Mouse (Mus musculus) MN1 (cell line): ENCODE data around the gene Olfr685.

Experiments
- DNase-seq: peaks from one replicate; pipeline ENCODE4 v3.0.0-alpha.2; 2016; ENCODE audit warnings: low spot score

Gene Olfr685

DNA sequence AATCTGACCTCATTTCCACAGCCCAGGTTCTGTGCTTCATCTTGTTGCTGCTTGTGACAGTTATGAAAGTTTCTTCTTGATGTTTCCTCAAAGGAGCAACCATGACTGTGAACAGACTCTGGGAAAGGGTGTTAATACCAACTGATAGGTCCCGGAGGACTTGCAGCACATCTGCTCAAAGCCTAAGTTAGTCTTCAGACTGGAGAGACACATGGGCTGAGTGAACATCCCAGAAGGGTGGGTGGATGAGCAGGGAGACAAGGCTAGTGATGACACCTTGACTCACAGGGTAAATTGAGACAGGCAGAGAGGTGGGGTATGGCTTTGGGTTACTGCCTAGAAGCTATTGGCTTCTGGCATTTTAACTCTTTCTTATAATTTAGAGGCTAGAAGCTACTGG, at the start of gene Olfr685:
TSS of gene Olfr685 (minus strand) at position 101 of the 400 bp plus-strand sequence.
- DNase-seq = no peak

DNA sequence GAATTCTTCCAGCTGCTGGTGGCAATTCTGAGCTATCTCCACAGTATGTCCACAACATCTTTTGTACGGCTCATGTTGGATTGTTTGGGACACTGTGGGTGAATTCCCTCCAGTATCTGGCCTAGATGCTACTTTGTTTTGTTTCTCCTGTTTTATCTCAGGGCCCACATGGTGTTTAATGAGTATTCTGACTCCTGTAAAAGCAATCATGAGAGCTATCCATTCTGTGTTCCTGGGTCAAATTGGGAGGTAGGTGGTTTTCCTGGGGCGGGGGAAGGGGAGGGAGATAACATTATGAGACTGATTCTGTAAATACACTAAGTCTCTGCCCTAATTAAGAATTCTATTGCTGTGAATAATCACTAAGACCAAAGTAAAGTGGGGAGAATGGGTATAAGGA, 43.6 kb upstream of the Olfr685 start:
- DNase-seq = no peak

DNA sequence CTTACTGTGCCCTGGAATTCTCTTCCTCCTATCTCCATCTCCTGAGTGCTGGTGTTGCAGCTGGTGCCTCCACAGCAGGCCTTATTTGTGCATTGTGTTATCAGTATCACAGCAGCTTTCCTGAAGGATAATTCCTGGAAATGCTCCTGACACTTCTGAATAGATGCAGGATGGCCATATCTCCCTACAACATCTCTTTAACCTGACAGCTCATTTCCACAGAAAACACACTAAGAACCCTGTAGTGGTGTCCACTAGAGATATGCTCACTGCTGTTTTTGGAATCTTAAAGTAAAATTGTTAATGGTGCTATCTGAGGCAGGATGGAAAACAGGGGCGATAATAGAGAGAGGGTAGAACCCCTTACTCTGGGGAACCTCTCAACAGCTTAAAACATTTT, 42.3 kb upstream of the Olfr685 start:
- no peak for DNase-seq

DNA sequence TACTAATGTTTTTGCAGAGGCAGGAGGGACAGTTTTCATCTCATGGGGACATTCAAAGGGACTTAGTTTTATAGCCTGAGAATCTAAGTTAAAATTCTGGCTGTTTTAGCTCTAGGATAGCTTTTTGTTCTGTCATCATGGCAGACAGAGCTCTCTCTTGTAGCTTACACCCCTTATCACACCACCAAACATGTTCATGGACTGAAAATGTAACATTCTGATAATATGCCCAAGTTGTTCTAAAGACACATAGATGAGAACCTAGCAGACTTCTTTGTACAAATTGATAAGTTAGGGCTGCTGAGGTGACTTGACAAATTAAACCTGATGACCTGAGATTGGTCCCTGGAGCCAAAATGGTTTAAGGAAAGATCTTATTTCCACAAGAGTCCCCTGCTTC, 40.9 kb upstream of the Olfr685 start:
- DNase-seq = no peak

DNA sequence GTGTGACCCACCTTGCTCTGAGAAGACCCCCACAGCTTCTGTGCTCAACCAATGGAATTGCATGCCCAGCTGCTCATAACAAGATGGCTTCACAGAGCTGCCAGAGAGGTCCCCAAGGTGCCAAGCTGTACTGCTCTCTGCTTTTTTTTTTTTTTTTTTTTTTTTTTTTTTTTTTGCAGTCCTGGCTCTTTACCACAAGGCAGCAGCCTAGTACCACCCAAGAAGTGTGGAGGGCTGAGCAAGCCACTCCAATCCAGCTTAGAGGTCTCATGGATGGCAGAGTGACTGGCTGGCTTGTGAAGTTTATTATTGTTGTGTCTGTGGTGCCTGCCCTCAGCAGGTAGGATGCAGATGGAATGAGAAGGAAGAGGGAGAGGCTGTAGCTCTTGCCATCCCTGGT, 40.3 kb upstream of the Olfr685 start:
- no peak for DNase-seq

DNA sequence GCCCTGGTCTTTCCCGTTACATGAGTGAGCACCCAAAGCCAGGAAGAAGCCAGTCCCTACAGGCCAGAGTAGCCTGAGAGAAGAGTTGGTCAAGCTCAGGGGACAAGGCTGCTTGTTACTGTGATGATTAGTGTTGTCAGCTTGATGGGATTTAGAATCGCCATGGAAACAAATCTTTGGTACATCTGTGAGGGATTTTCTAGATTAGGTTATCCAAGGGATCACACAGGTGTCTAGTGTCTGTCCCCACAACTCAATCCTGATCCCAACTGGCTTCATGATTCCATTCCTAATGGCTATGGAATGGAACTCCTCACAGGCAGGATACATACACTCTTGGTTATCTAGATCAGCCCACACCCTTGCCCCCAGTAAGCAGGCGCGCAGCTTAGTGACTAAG, 32.5 kb upstream of the Olfr685 start:
- DNase-seq = no peak

DNA sequence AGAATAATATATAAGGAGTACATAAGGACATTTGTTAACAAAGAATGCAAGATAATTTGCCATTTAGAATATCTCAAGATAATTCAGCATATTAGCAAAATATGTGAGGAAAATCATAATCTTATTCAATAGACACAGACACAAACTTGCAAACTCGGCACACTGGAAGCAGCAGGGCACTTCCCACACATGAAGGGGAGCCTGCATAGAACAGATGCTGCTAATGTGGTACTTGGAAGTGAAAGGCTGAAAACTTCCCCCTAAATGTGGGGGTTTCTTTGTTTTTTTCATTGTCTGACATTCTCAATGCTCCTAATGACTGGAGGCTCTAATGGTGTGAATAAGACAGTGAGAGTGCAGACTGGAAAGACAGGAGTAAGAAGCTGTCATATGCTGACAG, 28.9 kb upstream of the Olfr685 start:
- no peak for DNase-seq

DNA sequence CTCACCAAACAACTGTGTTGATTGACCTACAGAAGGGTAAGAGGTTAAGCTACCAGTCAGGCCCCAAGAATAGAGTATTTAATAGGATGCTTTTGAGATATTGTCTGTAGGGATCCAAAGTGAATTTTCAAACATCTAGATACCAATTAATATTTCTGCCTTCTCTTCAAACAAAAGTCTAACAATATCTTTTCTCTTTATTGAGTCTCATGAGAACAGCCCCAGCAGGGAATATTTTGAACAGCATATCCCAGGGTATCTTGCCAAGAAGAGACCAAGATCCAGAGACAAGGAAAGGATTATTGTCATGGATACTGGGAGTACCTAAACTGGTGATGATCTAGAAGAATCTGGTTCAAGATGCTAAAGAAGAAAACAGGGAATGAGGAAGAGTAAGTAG, 21.6 kb upstream of the Olfr685 start, which contains the start of gene Olfr686:
TSS of gene Olfr686 (minus strand) at position 101 of the 400 bp plus-strand sequence.
- DNase-seq = no peak

DNA sequence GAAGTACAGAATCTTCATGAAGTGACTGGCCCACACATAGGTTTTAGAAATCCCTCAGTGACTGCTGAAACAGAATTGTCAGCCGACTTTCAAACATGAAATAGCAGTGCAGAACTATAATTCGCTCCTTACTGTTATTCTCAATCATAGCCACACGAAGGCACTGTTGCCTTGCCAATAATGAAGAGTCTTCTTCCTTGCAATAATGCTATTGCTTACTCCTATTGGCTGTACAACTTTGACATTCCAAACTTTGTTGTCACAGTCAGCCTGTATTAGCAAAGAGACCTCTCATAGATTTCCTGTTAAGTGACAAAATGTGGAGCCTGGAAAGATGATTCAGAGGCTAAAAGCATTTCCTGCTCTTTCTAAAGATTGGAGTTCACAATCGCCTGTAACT, 15.0 kb downstream of the Olfr685 start:
- DNase-seq = no peak

DNA sequence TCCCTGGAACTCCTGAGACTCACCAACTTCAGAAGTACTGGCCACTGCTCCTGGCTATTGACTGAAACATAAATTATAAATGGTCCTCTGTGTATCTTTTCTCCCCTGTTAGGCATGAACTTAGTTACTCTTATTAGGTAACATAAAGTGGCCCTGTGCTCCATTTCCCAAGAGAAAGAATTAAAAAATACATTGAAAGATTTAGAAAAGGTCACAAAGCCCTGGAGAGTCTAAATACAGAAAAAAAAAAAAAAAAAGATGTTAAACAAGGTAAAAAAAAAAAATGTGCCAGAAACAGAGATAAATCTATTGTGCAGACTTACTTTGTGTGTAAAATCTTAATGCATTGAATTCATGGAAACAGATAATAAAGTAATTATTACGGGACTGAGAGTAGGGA, 22.3 kb downstream of the Olfr685 start, which contains the start of gene Olfr684:
TSS of gene Olfr684 (minus strand) at position 101 of the 400 bp plus-strand sequence.
- DNase-seq = no peak

DNA sequence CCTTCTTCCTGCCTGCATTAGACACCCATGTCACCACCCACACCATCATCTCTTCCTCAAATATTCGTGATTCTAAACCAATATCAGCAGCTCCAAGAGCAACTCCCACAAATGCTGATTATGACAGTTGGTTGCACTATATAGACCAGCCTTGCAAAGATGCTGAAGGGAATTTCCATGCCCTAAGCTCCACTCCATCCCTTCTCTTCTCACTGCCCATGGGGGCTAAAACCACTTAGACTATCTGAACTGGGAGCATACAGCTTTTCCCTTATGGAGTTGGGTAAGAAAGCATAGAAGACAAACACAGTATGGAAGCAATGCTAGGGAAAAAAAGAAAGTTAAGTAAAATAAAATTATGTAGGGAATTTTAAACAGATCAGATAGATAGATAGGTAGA, 38.9 kb downstream of the Olfr685 start, which contains the start of gene Olfr683:
TSS of gene Olfr683 (minus strand) at position 101 of the 400 bp plus-strand sequence.
- DNase-seq = no peak

DNA sequence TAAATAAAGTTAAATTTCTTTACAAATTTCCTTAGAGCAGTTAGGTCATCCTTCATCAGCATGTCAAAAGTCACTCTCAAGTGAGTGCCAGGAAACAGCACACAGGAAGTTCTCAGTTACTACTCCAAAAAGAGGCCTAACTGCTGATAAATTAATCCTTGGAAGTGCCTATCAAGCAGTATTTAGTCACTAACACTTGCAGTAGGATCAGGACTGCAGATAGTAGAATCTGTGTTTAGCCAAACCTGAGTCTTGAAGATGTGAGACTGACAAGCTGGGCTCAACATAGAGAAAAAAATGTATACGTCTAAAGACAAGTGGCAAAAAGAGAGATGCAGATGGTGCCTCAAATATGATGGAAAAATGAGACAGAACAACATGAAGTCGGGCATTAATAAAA, 44.5 kb downstream of the Olfr685 start:
- no peak for DNase-seq
